Mouse (Mus musculus) cerebral cortex, adult 2 months (tissue): Measurements from ENCODE around the gene Nmur1.

Experiments
- WGBS: fragments of 180-500 bp; shearing (Covaris S2); methylation state at CpG from one replicate; pipeline ENCODE4 v1.1.7; 2018; 5-methylcytosine and 5-hydroxymethylcytosine counted together

Gene Nmur1

GRCm38 (mm10) chr1:86409476-86409875 lies 16.6 kb downstream of the Nmur1 start:
- WGBS, result 74% methylated on average over 2 of the region's 2 CpGs

GRCm38 (mm10) chr1:86408515-86408914 lies 17.5 kb downstream of the Nmur1 start:
- WGBS, result 57% methylated on average over 10 of the region's 10 CpGs

DNA sequence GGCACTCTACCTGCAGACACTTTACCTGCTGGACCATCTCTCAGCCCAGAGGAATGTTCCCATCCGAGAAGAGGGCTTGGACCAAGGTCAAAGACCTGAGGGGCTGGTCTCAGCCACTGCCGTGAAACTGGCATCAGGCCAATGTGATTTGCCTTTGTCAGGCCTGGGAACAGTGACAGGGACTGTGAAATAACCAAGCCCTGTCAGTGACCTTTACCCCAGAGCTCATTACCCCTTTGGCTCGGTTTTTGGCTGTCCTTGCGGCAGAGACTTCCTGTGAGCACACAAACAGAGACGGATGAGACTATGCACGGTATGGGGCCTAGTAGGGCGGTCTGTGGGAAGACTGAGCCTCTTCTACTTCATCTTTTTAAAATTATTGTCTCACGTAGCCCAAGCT lies 19.1 kb downstream of the Nmur1 start:
- 72% methylated on average over 8 of the region's 8 CpGs for WGBS

- WGBS, result 76% methylated on average over 4 of the region's 4 CpGs
Observed at GRCm38 (mm10) chr1:86406313-86406712, 19.7 kb downstream of the Nmur1 start.

GRCm38 (mm10) chr1:86404834-86405233 lies 21.2 kb downstream of the Nmur1 start:
- WGBS, result 61% methylated on average over 5 of the region's 5 CpGs

- 89% methylated on average over 8 of the region's 8 CpGs for WGBS
Observed at GRCm38 (mm10) chr1:86400096-86400754, 25.8 kb downstream of the Nmur1 start.

DNA sequence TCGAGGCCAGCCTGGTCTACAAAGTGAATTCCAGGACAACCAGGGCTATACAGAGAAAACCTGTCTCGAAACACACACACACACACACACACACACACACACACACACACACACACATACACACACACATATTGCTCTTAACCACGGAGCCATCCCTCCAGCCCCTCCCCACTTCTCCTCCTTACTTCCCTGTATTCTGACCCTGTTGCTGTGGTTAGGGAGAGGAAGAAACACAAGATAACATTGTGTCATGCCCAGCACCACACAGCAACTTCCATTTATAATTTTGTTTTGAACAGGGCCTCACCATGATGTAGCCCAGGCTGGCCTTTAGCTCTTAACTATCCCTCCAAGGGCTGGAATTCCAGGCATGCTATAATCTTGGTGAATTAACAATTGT lies 26.7 kb downstream of the Nmur1 start:
- 90% methylated on average over 3 of the region's 3 CpGs for WGBS

GRCm38 (mm10) chr1:86398222-86398621 lies 27.8 kb downstream of the Nmur1 start:
- 67% methylated on average over 7 of the region's 7 CpGs for WGBS

DNA sequence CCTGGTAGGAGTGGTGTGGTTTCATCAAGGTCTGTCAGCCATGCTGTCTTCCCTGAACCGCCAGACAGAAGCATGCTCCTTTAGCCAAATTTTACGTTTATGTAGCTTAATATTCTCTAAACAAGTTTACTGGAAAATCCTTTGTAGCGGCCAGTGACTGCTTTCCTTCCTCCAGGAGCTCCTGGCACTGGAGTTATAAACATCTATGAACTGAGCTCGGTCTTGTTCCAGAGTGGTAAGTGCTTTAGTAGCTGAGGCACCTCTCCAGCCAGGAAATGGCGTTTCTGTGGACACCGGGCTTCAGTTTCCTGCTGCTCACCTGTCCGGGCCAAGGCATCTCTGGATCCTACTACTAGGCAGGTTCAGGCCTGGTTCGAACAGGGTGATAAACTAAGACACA lies 28.4 kb downstream of the Nmur1 start:
- WGBS, result 77% methylated on average over 8 of the region's 8 CpGs

GRCm38 (mm10) chr1:86395897-86396296 lies 30.1 kb downstream of the Nmur1 start:
- 73% methylated on average over 7 of the region's 7 CpGs for WGBS

- 84% methylated on average over 3 of the region's 3 CpGs for WGBS
Observed at GRCm38 (mm10) chr1:86394246-86394645, 31.8 kb downstream of the Nmur1 start.

DNA sequence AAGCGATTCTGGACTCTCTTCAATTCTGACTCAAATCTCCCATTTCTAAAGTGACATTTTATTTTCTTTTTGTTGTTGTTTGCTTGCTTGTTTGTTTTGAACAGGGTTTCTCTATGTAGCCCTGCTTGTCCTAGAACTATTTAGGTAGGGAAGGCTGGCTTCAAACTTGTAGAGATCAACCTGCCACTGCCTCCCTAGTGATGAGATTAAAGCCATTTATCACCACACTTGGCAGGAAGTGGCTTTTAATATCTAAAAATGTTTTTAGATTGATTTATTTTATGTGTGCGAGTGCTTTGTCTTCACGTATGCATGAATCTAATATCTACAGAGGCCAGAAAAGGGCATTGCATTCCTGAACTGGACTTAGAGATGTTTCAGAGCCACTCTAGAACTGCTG lies 32.8 kb downstream of the Nmur1 start:
- 83% methylated on average over 3 of the region's 3 CpGs for WGBS

- 86% methylated on average over 2 of the region's 2 CpGs for WGBS
Observed at GRCm38 (mm10) chr1:86391425-86391824, 34.6 kb downstream of the Nmur1 start.

GRCm38 (mm10) chr1:86389230-86389629 lies 36.8 kb downstream of the Nmur1 start:
- WGBS, result under 1% methylated on average over 11 of the region's 11 CpGs

DNA sequence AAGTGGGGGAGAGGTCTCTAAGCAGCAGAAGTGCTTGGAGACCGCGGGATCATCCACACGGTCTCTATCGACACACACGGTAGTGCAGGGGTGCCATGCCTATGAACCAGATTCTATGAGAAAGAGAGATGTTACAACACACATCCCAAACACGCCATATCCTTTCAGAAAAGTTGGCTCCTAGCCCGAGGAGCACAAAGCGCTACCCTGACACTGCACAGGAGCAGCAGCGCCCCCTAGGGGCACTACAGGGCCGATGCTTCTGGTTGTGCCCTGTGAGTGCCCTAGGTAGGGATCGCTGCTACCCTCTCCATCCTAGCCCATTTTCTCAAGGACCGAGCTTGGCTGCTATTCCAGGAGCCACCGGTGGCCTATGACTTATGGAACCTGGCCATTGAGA lies 45.0 kb downstream of the Nmur1 start:
- 29% methylated on average over 13 of the region's 13 CpGs for WGBS

- 40% methylated on average over 9 of the region's 9 CpGs for WGBS
Observed at GRCm38 (mm10) chr1:86379161-86379569, 46.9 kb downstream of the Nmur1 start.

- 34% methylated on average over 6 of the region's 6 CpGs for WGBS
Observed at GRCm38 (mm10) chr1:86378662-86379061, 47.4 kb downstream of the Nmur1 start.

DNA sequence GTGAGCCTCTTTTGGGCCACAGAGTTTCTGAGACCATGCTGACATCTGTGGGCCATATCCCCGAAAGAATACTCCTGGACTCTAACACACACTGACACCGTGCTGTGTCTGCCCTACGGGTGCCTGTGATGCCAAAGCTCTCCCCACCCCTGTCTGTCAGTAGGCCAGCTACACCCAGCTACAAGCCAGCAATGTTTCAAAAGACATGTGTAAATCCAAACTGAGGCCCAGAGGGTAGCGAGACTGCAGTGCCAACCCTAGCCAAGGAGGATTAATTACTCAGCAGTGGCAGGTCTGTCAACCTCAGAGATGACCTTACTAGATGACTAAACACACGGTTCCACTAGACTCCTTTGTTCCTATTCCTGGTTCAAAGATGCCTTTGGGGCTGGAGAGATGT lies 49.7 kb downstream of the Nmur1 start:
- WGBS, result 76% methylated on average over 5 of the region's 5 CpGs

GRCm38 (mm10) chr1:86371997-86372396 lies 54.0 kb downstream of the Nmur1 start:
- 44% methylated on average over 10 of the region's 10 CpGs for WGBS

DNA sequence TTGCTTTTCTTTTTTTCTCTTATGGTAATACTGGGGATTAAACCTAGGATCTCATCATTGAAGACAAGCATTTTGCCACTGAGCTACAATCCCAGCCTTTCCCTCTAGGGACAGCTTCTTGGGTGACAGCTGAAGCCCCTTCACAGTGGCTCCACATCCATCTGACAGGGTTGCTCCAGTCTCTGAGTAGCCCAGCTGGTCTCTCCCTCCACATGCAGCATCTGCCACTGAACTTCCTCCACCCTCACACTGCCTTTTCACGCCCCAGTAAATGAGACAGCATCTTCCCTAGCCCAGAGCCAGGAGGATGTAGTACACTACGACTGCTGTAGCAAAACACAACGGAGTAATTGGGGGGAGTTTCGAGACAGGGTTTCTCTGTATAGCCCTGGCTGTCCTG lies 57.9 kb downstream of the Nmur1 start:
- 39% methylated on average over 4 of the region's 4 CpGs for WGBS

GRCm38 (mm10) chr1:86363671-86364070 lies 62.4 kb downstream of the Nmur1 start:
- 26% methylated on average over 6 of the region's 6 CpGs for WGBS

DNA sequence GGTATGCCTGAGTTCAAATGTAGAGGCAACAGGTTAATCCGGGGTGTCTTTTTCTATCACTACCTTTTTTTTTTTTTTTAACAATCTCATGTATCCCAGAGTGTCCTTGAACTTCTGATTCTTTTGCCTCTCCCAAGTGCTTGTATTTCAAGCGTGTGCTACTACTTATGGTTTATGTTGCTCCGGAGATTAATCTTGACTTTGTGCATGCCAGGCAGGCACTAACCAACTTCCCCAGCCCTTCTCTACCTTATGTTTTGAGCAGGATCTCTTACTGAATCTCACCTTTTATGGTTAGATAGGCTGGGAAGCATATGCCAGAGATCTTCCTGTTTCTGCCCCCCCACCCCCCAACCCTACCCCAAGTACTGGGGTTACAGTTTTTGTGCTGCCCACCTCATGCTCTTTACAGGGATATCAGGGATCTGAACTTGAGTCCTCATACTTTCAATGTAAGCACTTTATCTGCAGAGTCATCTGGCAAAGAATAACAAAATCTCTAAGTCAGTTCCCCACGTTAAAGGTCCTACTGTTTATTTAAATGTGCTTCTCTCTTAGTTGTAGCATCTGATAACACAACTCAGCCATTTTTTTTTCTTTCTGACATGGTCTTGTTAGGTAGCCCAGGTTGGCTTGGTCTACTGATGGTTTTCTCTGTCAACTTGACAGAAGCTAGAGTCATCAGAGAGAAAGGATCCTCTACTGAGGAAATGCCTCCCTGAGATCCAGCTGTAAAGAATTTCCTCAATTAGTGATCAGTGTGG lies 64.0 kb downstream of the Nmur1 start:
- WGBS, result 87% methylated on average over 4 of the region's 4 CpGs

DNA sequence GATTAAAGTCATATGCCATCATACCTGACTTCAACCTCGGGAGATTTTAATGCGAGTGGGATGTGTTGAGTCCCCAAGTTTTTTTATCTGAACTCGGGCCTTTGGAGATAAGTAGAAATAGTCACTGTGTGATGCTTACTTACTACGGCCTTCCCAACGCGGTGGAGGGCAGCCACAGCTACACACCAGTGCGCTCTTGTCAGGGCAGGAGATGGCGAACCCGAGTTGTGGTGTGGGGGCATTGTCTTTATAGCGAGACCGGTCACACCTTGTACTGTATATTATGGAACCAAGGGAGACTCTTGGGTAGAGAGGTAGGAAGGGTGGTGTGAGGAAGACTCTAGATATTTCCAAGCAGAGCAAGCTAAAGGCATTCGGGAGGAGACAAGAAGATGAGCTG lies 65.6 kb downstream of the Nmur1 start:
- 16% methylated on average over 12 of the region's 12 CpGs for WGBS
